Mouse (Mus musculus) layer of hippocampus, postnatal 14 days (tissue): ENCODE measurements around the gene Gpbp1l1. TPM values are rescaled to one million over a fixed set of nuclear protein-coding genes. Genes with fewer than 3 reads are reported as not detected.

ENCODE experiments used
- DNase-seq, 2 experiments: peaks; one replicate each; pipeline ENCODE4 v3.0.0; 2021 to 2022; ENCODE audit warnings: low spot score in 2 of 2, mixed read lengths in 1 of 2
- long read RNA-seq, 2 experiments: library from polyadenylated mRNA; stranded (forward); transcript quantifications; one replicate each; pipeline ENCODE4 v2.0.0; 2021
- total RNA-seq, 2 experiments: library from RNA; stranded (reverse); gene quantifications; 2 replicates each; pipeline ENCODE4 v1.2.3; 2021

The Gpbp1l1 gene
- 10 to 100 TPM; 28.4 to 35.5 TPM for total RNA-seq
- long read RNA-seq, experiment 1, transcript Gpbp1l1-201 (12 exons, 3,588 nt), result major isoform, 6 of 9 reads
- long read RNA-seq, experiment 1, partial matches to known transcripts, result 0 of 9 reads
- long read RNA-seq, experiment 1, other reads (novel, unspliced or antisense), result 3 of 9 reads
- long read RNA-seq, experiment 2, transcript Gpbp1l1-201 (12 exons, 3,588 nt), result major isoform, 12 of 16 reads
- long read RNA-seq, experiment 2, partial matches to known transcripts, result 1 of 16 reads
- long read RNA-seq, experiment 2, other reads (novel, unspliced or antisense), result 3 of 16 reads

DNA sequence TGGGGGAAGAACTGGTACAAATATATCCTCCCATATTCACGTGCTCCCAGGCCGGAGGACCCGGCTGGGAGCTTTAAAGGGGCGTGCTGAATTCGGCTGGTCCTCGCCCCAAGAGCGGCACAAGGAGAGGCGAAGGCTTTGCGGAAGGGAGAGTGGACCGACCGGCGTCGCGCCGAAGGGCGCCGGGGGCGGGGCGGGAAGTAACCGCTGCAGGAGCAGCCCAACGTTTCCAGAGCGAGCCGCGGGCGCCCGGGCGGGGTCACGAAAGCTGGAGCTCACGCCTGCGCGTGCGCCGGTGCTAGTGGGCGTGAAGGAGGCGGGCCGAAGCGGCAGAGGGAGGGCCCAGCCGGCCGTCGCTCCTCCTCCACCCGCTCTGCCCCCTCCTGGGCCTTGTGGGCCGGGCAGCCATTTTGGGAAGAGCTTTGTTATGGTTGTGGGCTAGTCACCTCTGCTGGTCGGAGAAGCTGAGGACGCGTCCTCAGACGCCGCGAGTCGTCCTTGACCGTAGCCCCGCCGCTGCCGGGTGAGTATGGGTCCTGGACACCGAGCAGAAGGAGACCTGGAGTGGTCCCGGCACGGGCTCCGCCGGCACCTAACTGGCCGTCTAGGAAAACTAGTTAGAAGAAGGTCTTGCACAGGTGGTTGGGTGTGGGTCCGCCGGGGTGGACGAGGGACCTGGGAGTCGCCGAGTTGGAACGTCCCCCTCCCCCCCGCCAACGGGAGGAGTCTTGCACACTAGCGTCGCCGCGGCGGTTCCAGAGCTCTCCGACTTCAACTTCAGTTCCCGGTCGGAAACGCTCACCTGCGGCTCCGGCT lies at the start of gene Gpbp1l1:
Gpbp1l1 (plus strand) TSS at position 353 of the 816 bp plus-strand sequence.
- peak; percentile 98 for DNase-seq

DNA sequence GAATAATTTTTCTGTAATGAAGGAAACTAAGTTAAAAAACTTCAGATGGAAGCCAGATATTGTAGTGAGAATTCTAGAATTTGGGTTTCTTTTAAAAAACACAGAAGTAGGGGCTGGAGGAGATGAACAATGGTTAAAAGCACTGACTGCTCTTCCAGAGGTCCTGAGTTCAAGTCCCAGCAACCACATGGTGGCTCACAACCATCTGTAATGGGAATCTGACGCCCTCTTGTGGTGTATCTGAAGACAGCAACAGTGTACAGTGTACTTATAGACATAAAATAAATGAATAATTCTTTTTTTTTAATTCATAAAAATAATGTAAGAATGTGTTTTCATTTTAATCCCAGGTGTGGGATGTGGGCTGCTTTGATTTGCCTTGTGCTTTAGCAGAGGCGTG lies 26.3 kb upstream of the Gpbp1l1 start:
- no peak for DNase-seq

DNA sequence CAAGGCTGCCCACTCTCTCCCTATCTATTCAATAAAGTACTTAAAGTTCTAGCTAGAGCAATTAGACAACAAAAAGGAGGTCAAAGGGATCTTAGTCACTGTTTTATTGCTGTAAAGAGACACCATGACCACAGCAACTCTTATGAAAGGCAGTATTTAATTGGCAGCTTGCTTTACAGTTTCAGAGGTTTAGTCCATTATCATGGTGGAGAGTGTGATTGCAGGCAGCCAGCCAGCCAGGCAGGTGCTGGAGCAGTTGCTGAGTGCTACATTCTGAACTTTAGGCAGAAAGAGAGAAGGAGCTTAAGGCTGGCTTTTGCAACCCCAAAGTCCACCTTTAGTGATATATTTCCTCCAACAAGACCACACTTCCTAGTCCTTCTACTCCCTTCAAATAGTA lies 21.1 kb upstream of the Gpbp1l1 start:
- no peak for DNase-seq

DNA sequence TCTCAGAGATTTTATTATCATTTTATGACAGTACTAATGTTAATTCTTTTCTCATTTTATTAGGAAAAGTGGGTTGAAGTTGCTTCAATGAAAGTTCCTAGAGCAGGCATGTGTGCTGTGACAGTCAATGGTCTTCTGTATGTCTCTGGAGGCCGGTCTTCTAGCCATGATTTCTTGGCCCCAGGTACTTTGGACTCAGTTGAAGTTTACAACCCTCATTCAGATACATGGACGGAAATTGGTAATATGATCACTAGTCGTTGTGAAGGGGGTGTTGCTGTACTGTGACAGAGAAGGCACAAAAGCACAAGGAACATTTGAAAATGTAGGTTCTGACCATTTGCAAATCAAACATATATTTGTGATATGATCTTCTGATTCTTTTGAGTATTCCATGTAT lies 19.7 kb upstream of the Gpbp1l1 start:
- DNase-seq, result no peak

DNA sequence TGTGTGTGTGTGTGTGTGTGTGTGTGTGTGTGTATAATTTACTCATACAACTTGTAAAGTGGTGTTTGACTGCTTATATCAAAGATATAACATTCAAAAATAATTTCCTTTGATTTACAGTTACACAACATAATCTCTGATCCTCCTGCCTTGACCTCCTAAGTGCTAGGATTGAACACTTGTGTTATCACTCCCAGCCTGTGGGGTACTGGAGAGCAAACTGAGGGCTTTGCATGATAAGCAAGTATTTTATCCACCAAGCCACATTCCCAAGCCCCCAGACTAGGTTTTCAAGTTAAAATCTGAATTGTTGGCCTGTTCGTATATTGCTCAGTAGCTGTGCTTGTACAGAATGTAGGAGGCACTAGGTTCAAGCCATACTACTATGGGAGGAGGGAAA lies 7.0 kb upstream of the Gpbp1l1 start:
- DNase-seq, result no peak

DNA sequence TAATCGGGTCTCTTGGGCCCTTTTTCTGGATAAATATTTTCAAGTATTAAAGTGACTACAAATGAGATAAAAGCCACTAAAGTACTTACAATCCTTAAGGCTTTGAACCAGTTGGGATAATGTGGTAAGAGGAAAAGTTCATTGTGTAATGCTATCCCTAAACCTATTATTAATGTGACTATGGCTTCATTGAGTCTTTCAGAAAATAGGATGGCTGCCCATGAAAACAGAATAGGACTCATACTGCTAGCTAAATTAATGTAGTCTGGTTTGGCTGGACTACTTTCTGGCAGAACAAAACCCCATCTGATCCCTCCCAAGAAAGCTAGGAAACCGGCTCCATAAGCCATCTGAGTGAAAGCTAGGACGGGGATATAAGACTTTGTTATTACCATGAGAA lies 4.4 kb upstream of the Gpbp1l1 start:
- no peak for DNase-seq

DNA sequence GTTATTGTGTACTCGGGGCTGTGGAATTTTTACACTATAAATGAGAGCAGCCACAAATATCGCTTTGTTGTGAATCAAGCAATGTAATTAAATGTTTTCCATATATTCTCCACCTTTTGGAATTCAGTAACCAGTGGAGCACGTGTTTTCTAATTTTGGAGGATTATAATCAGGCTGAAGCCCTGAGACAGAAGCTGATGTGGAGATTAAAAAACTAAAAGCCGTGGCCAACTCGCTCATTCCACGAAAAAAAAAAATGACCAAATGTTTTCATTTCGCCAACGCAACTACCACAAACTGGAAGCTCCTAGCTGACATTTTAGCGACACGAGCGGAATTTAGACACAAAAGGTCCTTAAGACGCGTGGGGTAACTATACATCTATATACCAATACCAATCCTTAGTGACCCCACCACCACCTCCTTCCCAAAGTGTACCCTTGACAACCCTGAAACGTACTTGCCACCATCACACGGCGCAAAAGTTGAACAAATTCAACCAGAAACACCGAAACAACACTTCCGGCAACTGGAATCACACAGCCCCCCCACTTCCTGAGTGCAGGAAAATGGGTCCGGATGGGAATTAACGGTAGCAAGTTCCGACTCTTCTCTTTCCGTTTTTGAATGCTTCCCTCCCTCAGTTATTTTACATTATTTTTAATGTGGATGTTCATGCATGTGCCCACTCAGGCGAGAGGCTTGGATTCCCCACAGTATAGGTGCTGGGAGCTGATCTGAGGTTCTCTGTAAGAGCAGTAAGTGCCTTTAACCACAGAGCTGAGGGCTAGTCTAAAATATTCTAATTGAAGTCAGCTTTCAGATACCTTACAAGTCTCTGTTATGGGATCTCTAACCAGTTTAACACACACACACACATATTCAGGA lies 1.8 kb upstream of the Gpbp1l1 start, which contains the start of gene Tmem69:
Tmem69 (minus strand) TSS at position 524 of the 888 bp plus-strand sequence.
- peak; percentile 79 to 86 for DNase-seq

DNA sequence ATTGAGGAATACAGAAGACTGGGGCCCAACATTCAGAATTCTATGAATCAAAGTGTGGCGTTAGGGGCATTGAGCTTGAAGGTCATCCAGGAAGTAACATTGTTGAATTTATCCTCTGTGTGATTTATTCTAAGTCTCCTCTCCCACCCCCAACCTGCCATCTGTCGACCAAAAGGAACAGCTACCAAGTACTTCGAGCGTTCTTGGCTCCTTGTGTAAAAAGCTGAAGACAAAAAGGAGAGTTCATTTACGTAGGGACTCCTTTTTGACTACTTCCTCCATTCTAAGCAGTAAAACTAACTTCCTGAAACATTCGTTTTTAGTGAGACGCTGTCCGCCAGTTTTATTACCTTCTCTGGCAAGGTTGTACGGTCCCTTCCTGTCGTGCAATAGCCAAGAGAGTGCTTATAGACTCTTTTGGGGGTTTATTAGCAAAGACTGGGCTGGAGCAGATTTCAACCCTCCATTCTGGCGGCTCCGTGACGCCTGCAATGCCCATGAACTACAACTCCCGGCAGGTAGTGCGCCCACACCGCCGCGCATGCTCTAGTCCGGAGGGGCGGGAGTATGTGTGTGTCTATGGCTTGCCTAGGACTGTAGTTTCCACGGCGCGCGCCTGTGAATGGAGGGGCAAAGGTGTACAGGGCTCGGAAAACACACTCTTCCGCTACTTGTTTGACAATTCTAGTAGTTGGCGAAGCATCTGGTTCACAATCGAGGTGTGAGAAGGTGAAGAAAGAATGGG lies 725 bp upstream of the Gpbp1l1 start:
- peak; percentile 94 to 95 for DNase-seq

DNA sequence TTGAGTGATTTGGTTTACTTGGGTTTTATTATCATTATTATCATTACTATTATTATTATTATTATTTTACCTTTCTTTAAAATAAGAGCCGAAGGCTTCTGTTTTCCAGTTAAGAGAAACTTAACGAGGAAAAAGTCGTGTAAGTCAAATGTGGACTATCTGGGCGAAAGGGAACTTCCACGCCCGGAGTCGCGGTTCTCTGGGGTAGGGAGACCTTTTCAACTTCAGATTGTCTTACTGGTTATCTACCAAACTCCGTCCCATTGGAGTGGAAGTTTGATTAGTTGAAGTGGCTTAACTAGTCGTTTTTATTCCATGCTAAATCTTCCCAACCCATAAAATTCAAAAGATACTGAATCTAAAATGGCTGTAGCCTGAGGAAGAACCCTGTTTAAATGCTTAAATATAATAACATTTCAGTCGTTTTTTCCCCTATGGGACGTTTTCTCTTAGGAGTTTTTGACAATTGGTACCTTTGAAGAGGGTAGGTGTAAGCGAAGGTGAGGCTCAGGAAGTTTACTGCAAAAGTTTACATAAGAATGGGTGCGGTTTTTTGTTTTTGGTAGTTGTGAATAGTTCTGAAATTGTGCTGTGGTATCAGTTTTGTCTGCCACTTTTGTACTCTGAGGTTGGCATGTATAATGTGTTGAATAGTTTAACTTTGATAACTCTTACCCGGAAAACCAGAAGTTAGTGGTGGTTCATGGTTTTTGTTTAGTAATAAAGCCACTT lies 859 bp downstream of the Gpbp1l1 start:
- no peak for DNase-seq

DNA sequence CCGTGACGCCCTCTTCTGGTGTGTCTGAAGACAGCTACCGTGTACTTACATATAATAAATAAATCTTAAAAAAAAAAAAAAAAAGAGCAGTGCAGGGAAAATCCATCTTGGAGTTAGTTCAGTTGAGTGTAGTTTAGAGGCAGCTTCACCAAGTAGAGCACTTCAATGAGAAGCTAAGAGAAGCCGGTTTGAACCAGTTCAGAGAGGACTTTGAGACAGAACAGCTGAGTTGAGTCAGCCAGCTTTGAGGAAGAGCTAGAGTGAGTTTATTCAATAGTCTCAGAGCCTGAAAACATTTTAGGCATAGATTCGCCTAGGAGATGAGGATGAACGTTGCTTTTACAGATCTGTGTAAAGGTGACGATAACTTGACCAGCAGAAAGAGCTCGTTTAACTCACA lies 38.3 kb downstream of the Gpbp1l1 start:
- no peak for DNase-seq

DNA sequence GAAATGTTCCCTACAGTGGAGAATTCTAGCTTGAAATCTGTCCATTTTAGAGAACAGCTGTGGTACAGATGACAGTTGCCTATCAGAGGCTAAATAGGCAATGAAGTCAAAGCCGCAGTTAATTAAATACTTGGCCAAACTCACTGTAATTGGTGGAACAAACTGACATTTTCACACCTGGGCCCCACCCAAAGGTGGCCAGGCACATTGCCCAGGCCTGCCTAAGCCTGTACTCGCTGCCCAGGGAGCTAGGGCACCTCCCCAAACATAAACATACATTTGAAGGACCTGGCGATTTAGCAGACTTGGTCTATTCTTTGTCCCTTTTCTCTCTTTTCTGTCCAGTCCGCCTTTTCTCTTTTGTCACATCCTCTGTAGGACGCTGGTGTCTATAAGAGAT lies 38.9 kb downstream of the Gpbp1l1 start, which contains the start of gene Ccdc17:
Ccdc17 (plus strand) TSS at position 276 of the 400 bp plus-strand sequence.
- no peak for DNase-seq

DNA sequence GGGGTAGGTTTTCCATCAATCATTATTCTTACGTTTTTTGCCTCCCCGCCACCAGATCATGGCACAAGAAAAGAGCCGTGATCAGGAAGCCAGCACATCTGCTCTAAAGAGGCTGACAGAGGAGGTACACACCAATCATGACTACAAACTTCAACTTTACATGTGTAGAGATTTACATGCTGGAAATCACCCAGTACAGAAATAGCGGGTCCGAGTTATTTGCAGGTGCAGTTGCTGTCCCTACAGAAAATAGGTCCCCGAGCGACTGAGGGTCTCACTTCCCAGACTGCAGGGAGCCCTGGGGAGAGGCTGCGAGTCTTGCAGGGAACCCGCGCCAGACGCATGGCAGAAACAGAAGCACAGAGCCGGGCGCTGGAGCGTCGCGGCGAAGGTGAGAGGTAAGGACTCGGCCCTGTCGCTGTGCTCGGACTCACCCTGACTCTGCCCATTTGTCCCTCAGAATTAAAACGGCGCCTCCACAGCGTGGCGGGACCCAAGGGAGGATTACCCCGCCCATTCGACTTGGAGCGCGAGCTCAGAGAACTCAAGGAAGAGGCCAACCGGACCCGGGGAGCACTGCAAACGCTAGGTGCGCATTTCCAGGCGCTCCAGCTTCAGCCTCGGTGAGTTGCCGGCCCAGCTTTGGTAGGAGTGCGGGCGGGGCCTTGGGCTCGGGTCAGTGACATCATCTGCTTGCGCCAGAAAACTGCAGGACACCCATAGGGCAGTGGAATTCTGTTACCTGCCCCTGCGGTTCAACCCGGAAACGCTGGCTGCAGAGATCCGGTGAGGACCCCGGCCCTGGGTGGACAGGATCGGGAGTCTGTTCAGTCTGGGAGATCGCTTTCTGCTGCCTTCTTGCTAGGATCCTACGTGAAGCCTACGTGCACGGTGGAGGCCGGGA lies 39.8 kb downstream of the Gpbp1l1 start:
- DNase-seq, result peak; percentile 79 to 86

DNA sequence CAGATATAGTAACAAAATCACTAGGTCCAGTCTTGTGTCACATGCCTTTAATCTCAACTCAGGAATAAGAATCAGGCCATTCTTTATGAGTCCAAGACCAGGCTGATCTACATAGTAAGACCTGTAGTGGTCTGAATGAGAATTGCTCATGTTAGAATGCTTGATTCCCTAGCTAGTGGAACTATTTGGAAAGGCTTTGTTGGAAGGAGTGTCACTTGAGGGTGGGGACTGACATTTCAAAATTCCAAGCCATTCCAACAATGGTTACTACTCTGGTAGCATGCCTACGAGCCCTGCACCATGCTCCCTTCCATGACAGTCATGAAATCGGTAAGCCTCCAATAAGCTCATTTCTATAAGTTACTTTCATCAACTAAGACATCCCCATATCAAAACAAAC lies 55.2 kb downstream of the Gpbp1l1 start:
- DNase-seq, result no peak

DNA sequence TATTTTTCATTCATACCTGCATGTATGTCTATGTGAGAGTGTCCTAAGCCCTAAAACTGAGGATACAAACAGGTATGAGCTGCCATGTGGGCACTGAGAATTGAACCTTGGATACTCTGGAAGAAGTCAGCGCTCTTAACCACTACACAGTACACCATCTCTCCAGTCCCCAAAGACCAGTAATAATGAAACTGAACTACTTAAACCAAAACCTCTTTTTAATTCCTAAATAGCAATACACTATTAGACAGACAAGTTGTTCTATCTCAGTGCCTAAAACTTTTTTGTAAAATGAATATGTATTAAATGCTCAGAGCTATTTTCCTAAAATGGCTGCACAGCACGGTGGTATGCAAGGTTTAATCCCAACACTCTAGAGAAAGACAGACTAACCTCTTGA lies 57.8 kb downstream of the Gpbp1l1 start:
- DNase-seq, result no peak

DNA sequence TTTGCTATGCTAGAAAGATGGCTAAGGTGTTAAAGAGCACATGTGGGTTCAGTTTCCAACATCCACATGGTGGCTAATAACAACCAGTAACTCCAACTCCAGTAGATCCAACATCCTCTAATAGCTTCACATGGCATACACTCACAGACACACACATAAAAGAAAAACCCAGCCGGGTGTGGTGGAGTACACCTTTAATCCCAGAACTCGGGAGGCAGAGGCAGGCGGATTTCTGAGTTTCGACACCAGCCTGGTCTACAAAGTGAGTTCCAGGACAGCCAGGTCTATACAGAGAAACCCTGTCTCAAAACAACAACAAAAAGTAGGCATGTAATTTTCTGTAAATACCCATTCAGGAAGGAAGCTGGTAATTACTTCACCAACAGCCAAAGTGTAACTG lies 67.4 kb downstream of the Gpbp1l1 start:
- DNase-seq, result no peak

DNA sequence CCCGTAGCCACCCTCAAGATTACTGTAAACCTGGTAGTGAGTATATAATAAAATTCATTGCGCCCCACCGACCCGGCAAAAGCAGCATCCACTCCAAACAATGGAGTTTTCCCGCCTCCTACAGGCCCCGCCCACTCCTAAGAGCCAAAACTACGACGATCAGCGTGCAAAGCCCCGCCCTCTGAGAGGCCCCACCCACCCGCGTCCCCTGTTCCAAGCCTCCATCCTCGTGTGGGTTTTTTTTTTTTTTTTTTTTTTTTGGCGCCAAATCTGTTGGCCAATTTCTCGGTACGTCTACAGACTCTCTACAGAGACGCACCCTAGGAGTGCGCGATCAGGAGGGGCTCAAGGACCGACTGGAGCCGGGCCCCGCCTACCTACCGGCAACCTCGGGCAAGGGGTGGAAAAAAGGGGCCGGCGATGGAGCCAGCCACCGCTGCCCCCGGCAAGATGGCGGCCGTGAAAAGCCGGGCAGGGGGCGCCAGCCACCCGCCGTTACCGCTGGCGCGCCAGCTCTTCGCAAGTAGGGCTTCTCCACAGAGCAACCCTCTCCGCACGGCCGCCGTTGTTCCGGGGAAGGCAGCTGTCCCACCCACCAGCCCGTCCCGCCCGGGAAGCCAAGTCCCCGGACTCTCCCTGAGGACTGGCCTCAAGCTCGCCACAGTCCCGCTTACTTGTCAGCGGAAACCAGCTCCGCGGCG lies 69.3 kb downstream of the Gpbp1l1 start:
- DNase-seq, result peak; percentile 65 to 76

DNA sequence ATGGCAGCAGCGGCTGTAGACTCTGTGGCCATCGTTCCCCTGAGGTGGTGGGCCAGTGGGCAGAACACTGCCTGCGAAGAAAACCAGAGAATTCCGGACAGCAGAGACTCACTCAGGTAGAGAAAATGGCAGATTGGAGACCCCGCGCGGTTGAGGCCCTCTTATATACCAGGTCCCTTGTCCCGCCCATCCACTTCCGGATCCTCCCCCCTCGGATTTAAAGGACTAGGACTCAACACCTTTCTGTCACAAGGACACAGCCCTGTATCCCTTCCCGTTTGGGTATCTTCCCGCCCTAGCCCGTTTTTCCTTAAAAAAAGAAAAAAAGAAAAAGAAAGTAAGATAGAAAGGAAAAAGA lies 69.9 kb downstream of the Gpbp1l1 start:
- peak; percentile 91 to 94 for DNase-seq
